Mouse (Mus musculus): Measurements from ENCODE around the gene Drc7. TPM values are rescaled to one million over a fixed set of nuclear protein-coding genes. Genes with fewer than 3 reads are reported as not detected.

The Drc7 gene
- polyA plus RNA-seq, 1 experiment from 2014 or later, result not detected

DNA sequence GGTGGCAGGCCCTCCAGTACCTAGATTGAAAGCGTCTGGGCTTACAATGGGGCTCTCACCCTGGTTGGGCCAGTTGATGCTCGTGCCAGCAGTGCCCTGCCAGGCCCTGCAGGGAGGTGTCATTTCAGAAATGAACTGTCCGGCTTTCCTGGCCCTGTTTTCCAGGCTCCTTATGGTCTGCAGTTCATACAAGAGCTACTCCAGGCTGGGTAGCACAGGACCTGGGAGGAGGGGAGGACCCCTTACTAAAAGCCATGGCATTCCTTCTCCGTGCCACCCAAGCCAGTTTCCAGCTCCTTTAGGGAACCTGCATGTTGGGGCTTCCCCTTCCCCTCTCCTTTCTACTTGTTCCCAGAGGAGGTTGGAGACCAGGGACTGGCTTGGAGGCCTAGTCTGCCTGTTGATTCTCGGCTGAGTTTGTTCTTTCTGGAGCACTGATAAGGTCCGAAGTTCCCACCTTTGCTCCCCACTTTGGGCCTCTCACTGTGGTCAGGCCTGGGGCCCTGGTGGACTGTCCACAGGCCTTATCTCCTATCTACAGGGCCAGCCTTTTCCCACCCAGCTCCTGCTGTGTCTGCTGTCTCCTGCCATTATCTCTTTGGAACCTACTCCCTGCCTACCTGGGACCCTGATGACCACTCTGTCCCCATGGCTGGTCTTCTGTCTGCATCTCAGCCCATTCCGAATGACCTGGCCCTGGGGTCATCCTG, 30.7 kb downstream of the Drc7 start:
- no peak overlapping the region for H3K27ac ChIP-seq (replicated peaks; ENCODE audit: low read depth, low read length)
- no peak overlapping the region for H3K4me3 ChIP-seq (ENCODE audit: low read depth, low read length)
- no peaks in the 10 kb centered on the region for H3K27me3 ChIP-seq (ENCODE audit: control insufficient read depth, insufficient read depth, low read length)
- H3K9me3 ChIP-seq (replicated peaks; ENCODE audit: control insufficient read depth, low read length), result no peaks in the 10 kb centered on the region
- DNase-seq (ENCODE audit: low spot score) (no peak), ATAC-seq (replicated peaks; ENCODE audit: insufficient number of reproducible peaks, low FRiP score, low TSS enrichment, low read depth) (no peak)
- H3K36me3 ChIP-seq (replicated peaks; ENCODE audit: control insufficient read depth, insufficient read depth, low read depth, low read length), result peaks cover 4% of the 10 kb centered on the region
- no peaks in the 10 kb centered on the region for H3K4me1 ChIP-seq (ENCODE audit: control insufficient read depth, insufficient read depth, low read length)
- H3K9ac ChIP-seq (replicated peaks; ENCODE audit: low read length), result no peak overlapping the region
- WGBS, result 85% methylated on average over 7 of the region's 7 CpGs
- H3K4me2 ChIP-seq (ENCODE audit: low read depth, low read length), result no peak overlapping the region; the same call in 1 of the 2 replicates

DNA sequence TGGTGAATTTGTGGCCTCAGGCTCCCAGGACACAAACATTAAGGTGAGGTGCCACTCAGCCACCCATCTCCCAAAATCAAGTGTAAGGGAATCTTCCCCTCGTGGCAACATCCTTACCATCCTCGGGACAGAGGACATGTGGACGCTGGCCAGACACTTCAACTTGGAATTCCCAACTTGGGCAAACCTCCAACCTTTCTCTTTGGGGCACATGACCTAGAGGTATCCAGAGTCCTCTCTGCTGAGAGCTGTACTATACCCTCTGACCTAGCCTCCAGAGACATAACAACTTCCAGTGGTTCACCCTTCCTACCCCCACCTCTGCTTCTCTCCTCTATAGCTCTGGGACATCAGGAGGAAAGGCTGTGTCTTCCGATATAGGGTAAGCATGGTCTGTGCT, 38.7 kb downstream of the Drc7 start:
- Histone ChIP-seq H3K4me3 (ENCODE audit: low read depth, low read length) (no peak overlapping the region), H3K4me2 (ENCODE audit: low read depth, low read length) (no peak overlapping the region), H3K9me3 (replicated peaks; ENCODE audit: control insufficient read depth, low read length) (no peaks in the 10 kb centered on the region), H3K9ac (replicated peaks; ENCODE audit: low read length) (no peak overlapping the region), H3K27ac (replicated peaks; ENCODE audit: low read depth, low read length) (no peak overlapping the region), H3K27me3 (ENCODE audit: control insufficient read depth, insufficient read depth, low read length) (no peaks in the 10 kb centered on the region), H3K4me1 (ENCODE audit: control insufficient read depth, insufficient read depth, low read length) (no peaks in the 10 kb centered on the region), H3K36me3 (replicated peaks; ENCODE audit: control insufficient read depth, insufficient read depth, low read depth, low read length) (peaks cover 4% of the 10 kb centered on the region)
- no peak for ATAC-seq (replicated peaks; ENCODE audit: insufficient number of reproducible peaks, low FRiP score, low TSS enrichment, low read depth)
- no peak for DNase-seq (ENCODE audit: low spot score)
- WGBS, result 93% methylated on average over 4 of the region's 4 CpGs

DNA sequence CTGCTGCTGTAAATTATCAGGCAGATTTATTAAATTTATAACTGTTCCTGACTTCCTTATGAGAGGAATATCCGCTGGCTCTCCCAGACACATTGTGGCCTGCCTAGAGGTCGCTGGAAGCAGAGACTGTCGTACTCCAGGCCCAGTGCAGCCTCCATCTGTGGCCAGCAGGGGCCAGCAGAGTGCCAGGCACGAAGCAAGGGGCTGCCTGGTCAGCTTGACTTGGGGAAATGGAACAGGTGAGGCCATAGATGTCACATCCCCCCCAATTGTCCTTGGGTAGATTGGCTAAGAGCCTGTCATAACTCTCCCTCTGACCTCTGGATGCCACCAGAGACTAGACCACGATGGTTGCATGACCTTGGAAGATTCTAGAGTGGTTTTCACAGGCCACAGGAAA, 44.1 kb downstream of the Drc7 start:
- no peaks in the 10 kb centered on the region for H3K9me3 ChIP-seq (replicated peaks; ENCODE audit: control insufficient read depth, low read length)
- H3K4me3 ChIP-seq (ENCODE audit: low read depth, low read length), result no peak overlapping the region
- H3K36me3 ChIP-seq (replicated peaks; ENCODE audit: control insufficient read depth, insufficient read depth, low read depth, low read length), result no peaks in the 10 kb centered on the region; the same call in none of the 2 replicates
- no peaks in the 10 kb centered on the region for H3K27me3 ChIP-seq (ENCODE audit: control insufficient read depth, insufficient read depth, low read length)
- H3K4me1 ChIP-seq (ENCODE audit: control insufficient read depth, insufficient read depth, low read length), result no peaks in the 10 kb centered on the region
- H3K4me2 ChIP-seq (ENCODE audit: low read depth, low read length), result no peak overlapping the region
- DNase-seq (ENCODE audit: low spot score), result peak; percentile 68
- no peak for ATAC-seq (replicated peaks; ENCODE audit: insufficient number of reproducible peaks, low FRiP score, low TSS enrichment, low read depth)
- no peak overlapping the region for H3K27ac ChIP-seq (replicated peaks; ENCODE audit: low read depth, low read length)
- H3K9ac ChIP-seq (replicated peaks; ENCODE audit: low read length), result no peak overlapping the region
- whole genome bisulfite sequencing, result 30% methylated on average over 5 of the region's 5 CpGs

DNA sequence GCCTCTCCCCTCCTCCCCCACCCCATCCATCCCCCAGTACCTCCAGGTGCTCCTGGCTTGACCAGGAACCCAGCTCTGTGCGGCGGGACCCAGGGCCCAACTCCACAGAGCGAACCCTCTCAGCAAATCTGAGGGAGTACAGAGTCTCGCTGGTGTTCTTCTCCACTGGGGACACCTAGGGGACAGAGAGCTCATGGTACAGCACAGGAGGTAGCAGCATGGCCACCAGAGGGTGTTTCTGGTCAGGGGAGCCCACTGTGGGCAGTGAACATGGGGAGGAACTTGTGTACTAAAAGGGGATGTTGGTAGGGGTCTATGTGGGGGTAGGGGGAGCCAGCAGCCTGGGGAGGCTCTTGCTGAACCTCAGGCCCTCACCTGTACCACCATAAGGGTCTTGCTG, 47.1 kb downstream of the Drc7 start:
- Histone ChIP-seq H3K36me3 (replicated peaks; ENCODE audit: control insufficient read depth, insufficient read depth, low read depth, low read length) (no peaks in the 10 kb centered on the region; the same call in none of the 2 replicates), H3K9me3 (replicated peaks; ENCODE audit: control insufficient read depth, low read length) (no peaks in the 10 kb centered on the region), H3K27me3 (ENCODE audit: control insufficient read depth, insufficient read depth, low read length) (no peaks in the 10 kb centered on the region), H3K27ac (replicated peaks; ENCODE audit: low read depth, low read length) (no peak overlapping the region), H3K4me1 (ENCODE audit: control insufficient read depth, insufficient read depth, low read length) (no peaks in the 10 kb centered on the region), H3K9ac (replicated peaks; ENCODE audit: low read length) (no peak overlapping the region), H3K4me2 (ENCODE audit: low read depth, low read length) (no peak overlapping the region), H3K4me3 (ENCODE audit: low read depth, low read length) (no peak overlapping the region)
- no peak for DNase-seq (ENCODE audit: low spot score)
- 72% methylated on average over 4 of the region's 4 CpGs for WGBS
- ATAC-seq (replicated peaks; ENCODE audit: insufficient number of reproducible peaks, low FRiP score, low TSS enrichment, low read depth), result no peak

DNA sequence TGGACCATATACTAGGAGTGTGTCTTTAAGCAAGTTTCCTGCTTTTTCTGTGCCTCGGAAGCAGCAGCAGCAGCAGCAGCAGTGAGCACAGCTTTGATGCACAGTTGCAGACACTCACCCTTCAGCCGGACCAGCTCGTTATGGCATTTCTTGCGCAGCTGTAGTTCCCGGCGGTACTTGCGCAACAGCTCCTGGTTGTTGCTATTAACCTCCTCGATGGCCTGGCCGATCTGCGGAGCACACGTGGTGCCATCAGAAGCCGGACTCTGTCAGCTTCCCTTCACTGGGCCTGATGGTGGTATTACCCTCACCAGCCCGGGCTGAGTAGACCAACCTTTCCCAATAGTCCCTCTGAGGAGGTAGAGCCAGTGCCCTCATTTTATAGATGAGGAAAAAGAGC, 52.4 kb downstream of the Drc7 start:
- no peak overlapping the region for H3K9ac ChIP-seq (replicated peaks; ENCODE audit: low read length)
- ATAC-seq (replicated peaks; ENCODE audit: insufficient number of reproducible peaks, low FRiP score, low TSS enrichment, low read depth), result no peak

DNA sequence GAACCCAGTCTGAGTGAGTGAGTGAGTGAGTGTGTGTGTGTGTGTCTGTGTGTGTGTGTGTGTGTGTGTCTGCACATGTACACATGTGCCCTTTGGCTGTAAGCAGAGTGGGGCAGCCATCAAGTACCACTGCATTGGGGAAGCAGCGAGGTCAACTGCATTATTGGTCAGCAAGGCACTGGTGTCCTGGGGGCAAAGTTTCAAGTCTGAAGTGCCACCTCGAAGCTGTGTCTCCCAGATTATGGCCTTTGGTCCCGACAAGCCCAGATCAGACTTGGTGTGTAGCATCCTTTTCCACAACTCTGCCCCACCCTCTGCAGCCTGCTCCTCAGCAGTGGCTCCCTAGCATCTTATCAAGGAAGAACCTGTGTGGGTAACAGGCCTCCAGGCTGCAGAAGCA, 57.7 kb downstream of the Drc7 start:
- H3K27ac ChIP-seq (replicated peaks; ENCODE audit: low read depth, low read length), result no peak overlapping the region
- H3K9me3 ChIP-seq (replicated peaks; ENCODE audit: control insufficient read depth, low read length), result no peaks in the 10 kb centered on the region
- no peak overlapping the region for H3K4me2 ChIP-seq (ENCODE audit: low read depth, low read length)
- no peak overlapping the region for H3K9ac ChIP-seq (replicated peaks; ENCODE audit: low read length)
- H3K4me3 ChIP-seq (ENCODE audit: low read depth, low read length), result no peak overlapping the region
- H3K36me3 ChIP-seq (replicated peaks; ENCODE audit: control insufficient read depth, insufficient read depth, low read depth, low read length), result no peaks in the 10 kb centered on the region
- no peaks in the 10 kb centered on the region for H3K27me3 ChIP-seq (ENCODE audit: control insufficient read depth, insufficient read depth, low read length)
- no peak for DNase-seq (ENCODE audit: low spot score)
- 83% methylated on average over 3 of the region's 3 CpGs for WGBS
- no peak for ATAC-seq (replicated peaks; ENCODE audit: insufficient number of reproducible peaks, low FRiP score, low TSS enrichment, low read depth)
- no peaks in the 10 kb centered on the region for H3K4me1 ChIP-seq (ENCODE audit: control insufficient read depth, insufficient read depth, low read length)

More for the DNA sequence above, 52.4 kb downstream of the Drc7 start:
- H3K4me3 ChIP-seq (ENCODE audit: low read depth, low read length), result no peak overlapping the region
- H3K9me3 ChIP-seq (replicated peaks; ENCODE audit: control insufficient read depth, low read length), result no peaks in the 10 kb centered on the region
- no peaks in the 10 kb centered on the region for H3K36me3 ChIP-seq (replicated peaks; ENCODE audit: control insufficient read depth, insufficient read depth, low read depth, low read length)
- no peaks in the 10 kb centered on the region for H3K4me1 ChIP-seq (ENCODE audit: control insufficient read depth, insufficient read depth, low read length)
- no peak for DNase-seq (ENCODE audit: low spot score)
- H3K27ac ChIP-seq (replicated peaks; ENCODE audit: low read depth, low read length), result no peak overlapping the region
- H3K4me2 ChIP-seq (ENCODE audit: low read depth, low read length), result no peak overlapping the region
- 92% methylated on average over 13 of the region's 13 CpGs for WGBS
- no peaks in the 10 kb centered on the region for H3K27me3 ChIP-seq (ENCODE audit: control insufficient read depth, insufficient read depth, low read length)

DNA sequence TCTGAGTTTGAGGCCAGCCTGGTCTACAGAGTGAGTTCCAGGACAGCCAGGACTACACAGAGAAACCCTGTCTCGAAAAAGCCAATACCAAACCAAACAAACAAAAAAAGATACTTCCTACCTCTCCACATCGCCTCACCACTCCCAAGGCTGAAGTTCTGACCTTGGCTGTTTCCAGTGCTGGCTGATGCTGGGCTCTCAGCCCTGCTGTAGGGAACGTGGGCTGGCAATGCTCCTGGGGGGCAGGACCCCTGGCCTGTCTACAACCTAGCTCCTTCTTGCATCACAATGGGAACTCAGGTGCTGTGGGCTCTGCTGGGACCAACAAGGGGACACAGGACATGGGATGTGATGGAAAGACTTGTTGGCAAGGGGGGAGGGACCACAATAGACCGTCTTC, 58.2 kb downstream of the Drc7 start:
- H3K4me2 ChIP-seq (ENCODE audit: low read depth, low read length), result no peak overlapping the region
- no peaks in the 10 kb centered on the region for H3K4me1 ChIP-seq (ENCODE audit: control insufficient read depth, insufficient read depth, low read length)
- H3K9ac ChIP-seq (replicated peaks; ENCODE audit: low read length), result no peak overlapping the region
- DNase-seq (ENCODE audit: low spot score) (no peak), ATAC-seq (replicated peaks; ENCODE audit: insufficient number of reproducible peaks, low FRiP score, low TSS enrichment, low read depth) (no peak)
- no peaks in the 10 kb centered on the region for H3K36me3 ChIP-seq (replicated peaks; ENCODE audit: control insufficient read depth, insufficient read depth, low read depth, low read length)
- H3K9me3 ChIP-seq (replicated peaks; ENCODE audit: control insufficient read depth, low read length), result no peaks in the 10 kb centered on the region
- WGBS, result 81% methylated on average over 4 of the region's 4 CpGs
- H3K27me3 ChIP-seq (ENCODE audit: control insufficient read depth, insufficient read depth, low read length), result no peaks in the 10 kb centered on the region
- no peak overlapping the region for H3K27ac ChIP-seq (replicated peaks; ENCODE audit: low read depth, low read length)
- H3K4me3 ChIP-seq (ENCODE audit: low read depth, low read length), result no peak overlapping the region

DNA sequence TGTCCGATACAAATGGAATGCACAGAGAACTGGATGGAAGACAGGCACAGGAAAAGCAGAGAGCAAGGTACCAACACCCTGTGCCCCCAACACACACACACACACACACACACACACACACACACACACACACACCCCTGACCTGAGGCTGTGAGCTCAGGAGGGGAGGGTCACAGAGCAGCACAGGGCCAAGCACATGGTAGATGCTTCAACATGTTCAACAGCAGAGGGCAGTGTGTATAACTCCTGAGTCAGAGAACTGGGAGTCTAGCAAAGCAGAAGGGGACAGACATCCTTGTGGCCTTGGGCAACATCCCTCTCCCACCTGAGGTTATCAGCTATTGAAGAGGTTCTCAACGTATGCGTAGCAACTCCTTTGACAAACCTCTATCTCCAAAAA, 58.8 kb downstream of the Drc7 start:
- DNase-seq (ENCODE audit: low spot score) (peak; percentile 71), ATAC-seq (replicated peaks; ENCODE audit: insufficient number of reproducible peaks, low FRiP score, low TSS enrichment, low read depth) (peak; percentile 70)
- no peak overlapping the region for H3K9ac ChIP-seq (replicated peaks; ENCODE audit: low read length)
- no peaks in the 10 kb centered on the region for H3K27me3 ChIP-seq (ENCODE audit: control insufficient read depth, insufficient read depth, low read length)
- 82% methylated on average over 3 of the region's 3 CpGs for WGBS
- no peaks in the 10 kb centered on the region for H3K36me3 ChIP-seq (replicated peaks; ENCODE audit: control insufficient read depth, insufficient read depth, low read depth, low read length)
- H3K9me3 ChIP-seq (replicated peaks; ENCODE audit: control insufficient read depth, low read length), result no peaks in the 10 kb centered on the region
- no peak overlapping the region for H3K27ac ChIP-seq (replicated peaks; ENCODE audit: low read depth, low read length)
- no peaks in the 10 kb centered on the region for H3K4me1 ChIP-seq (ENCODE audit: control insufficient read depth, insufficient read depth, low read length)
- H3K4me2 ChIP-seq (ENCODE audit: low read depth, low read length), result no peak overlapping the region
- H3K4me3 ChIP-seq (ENCODE audit: low read depth, low read length), result no peak overlapping the region
